Mouse (Mus musculus) skeletal muscle tissue, postnatal 0 days (tissue): ENCODE data around the gene Eif4ebp2. TPM values are rescaled to one million over a fixed set of nuclear protein-coding genes. Genes with fewer than 3 reads are reported as not detected.

Experiments used
- polyA plus RNA-seq: library from polyadenylated mRNA; unstranded; fragments of >200 nt; fragmentation: Nextera tagmentation; extraction: Ambion mirVana; gene quantifications from 2 replicates; pipeline ENCODE4 v1.2.1, GENCODE M21; 2015

The Eif4ebp2 gene
- polyA plus RNA-seq = 55.4 and 57.3 TPM in 2 replicates

GRCm38 (mm10) chr10:61452645-61453044 is at the start of gene Eif4ebp2:
Gene Eif4ebp2, minus strand, starts transcription at chr10:61452661.

GRCm38 (mm10) chr10:61475594-61476439 is 23.4 kb upstream of the Eif4ebp2 start, which contains the start of gene Lrrc20:
Gene Lrrc20, plus strand, starts transcription at chr10:61475801.

GRCm38 (mm10) chr10:61417672-61418071 is 34.8 kb downstream of the Eif4ebp2 start, which contains the start of gene Nodal:
Gene Nodal, plus strand, starts transcription at chr10:61417972.

GRCm38 (mm10) chr10:61383021-61383714 is 69.3 kb downstream of the Eif4ebp2 start, which contains the start of gene Pald1:
Gene Pald1, minus strand, starts transcription at chr10:61383530.

Other genes with a start within 250 kb of the Eif4ebp2 start
- gene Adamts14, start 179.2 kb downstream of the Eif4ebp2 start, polyA plus RNA-seq = 3.9 and 4.3 TPM in 2 replicates
- not detected in 2 replicates for gene Prf1, start 154.8 kb downstream of the Eif4ebp2 start, polyA plus RNA-seq
- gene Pald1, start 69.1 kb downstream of the Eif4ebp2 start, polyA plus RNA-seq = 9.8 and 10.3 TPM in 2 replicates
- 0.19 and 0.22 TPM in 2 replicates for gene Nodal, start 34.7 kb downstream of the Eif4ebp2 start, polyA plus RNA-seq
- 18.7 and 19.1 TPM in 2 replicates for gene Lrrc20, start 23.1 kb upstream of the Eif4ebp2 start, polyA plus RNA-seq
- gene Npffr1, start 142.8 kb upstream of the Eif4ebp2 start, polyA plus RNA-seq = 0.04 and 0.10 TPM in 2 replicates
- gene Ppa1, start 195.9 kb upstream of the Eif4ebp2 start, polyA plus RNA-seq = 41.9 and 90.2 TPM in 2 replicates
- gene Sar1a, start 227.6 kb upstream of the Eif4ebp2 start, polyA plus RNA-seq = 151 and 176 TPM in 2 replicates
- 20.7 and 28.3 TPM in 2 replicates for gene Tysnd1, start 242.9 kb upstream of the Eif4ebp2 start, polyA plus RNA-seq